Mouse (Mus musculus): ENCODE measurements at regions not wholly inside any gene's neighbourhood (a gene's known extent, or its start where the extent isn't known, plus 50 kb on each side); places are given as distances from the start of the nearest gene placed in this dataset.

GRCm38 (mm10) chr17:82306347-82306746 lies 568.2 kb upstream of the Slc8a1 start:
- TF ChIP-seq CTCF (conservative IDR thresholded peaks at IDR 0.05; ENCODE audit: low read length) (no peak), POU5F1 (IDR thresholded peaks at IDR 0.05; ENCODE audit: borderline replicate concordance, low read length) (peak; percentile 95; the same call in 1 of the 2 replicates), NANOG (IDR thresholded peaks at IDR 0.05; ENCODE audit: borderline replicate concordance, low read length) (peak; percentile 98)

Data from E14TG2a.4 (cell line).